Mouse (Mus musculus) cerebellum, adult 18-20 months (tissue): ENCODE data around the gene D10Jhu81e.
"Not testable (repeated sequence)": the region's sequence is repeated elsewhere in the genome, so short reads cannot be mapped to it uniquely, and the experiment has no call there.

Experiments
- DNase-seq, 2 experiments: peaks; one replicate each; pipeline ENCODE4 v3.0.0; 2021

The D10Jhu81e gene

GRCm38 (mm10) chr10:78127931-78128330 is 41.7 kb downstream of the D10Jhu81e start:
- no peak for DNase-seq

- DNase-seq: no peak
Observed at GRCm38 (mm10) chr10:78127046-78127870, 42.3 kb downstream of the D10Jhu81e start.

DNA sequence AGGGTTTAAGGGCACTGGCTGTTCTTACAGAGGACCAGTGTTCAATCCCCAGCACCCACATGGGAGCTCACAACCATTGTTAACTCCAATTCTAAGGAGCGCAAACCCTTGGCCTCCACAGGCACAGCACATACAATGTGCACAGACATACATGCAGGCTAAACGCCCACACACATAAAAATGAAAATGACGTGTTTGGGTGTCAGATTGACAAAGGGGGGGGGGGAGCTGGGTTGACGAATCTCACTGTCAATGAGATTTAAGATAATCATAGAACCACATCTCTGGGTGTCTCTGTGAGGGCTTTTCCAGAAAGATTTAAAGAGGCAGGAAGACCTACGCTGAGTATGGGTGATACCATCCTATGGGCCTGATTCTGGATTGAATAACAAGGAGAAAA is 43.3 kb downstream of the D10Jhu81e start:
- DNase-seq: no peak

- not testable (repeated sequence) for DNase-seq
Observed at GRCm38 (mm10) chr10:78125061-78125460, 44.5 kb downstream of the D10Jhu81e start.

- DNase-seq: not testable (repeated sequence)
Observed at GRCm38 (mm10) chr10:78124137-78124536, 45.4 kb downstream of the D10Jhu81e start.

GRCm38 (mm10) chr10:78119422-78119821 is 50.2 kb downstream of the D10Jhu81e start:
- no peak for DNase-seq

DNA sequence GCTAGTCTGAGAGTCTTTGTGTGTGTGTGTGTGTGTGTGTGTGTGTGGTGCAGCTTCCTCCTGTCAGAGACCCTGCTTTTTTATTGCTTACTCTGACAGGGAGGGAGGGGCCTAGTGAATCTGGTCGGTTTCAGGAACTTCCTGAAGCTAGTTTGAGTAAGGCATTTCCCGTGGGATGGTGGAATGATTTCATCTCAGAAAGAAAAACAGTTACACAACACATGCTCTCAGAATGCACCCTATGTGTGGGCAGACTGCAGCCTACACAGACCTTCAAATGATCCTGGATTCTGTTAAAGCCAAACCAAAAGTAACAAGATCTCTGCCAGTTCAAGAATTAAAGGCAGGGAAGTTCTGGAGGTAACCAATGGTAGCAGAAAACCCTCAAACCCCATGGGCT is 54.4 kb downstream of the D10Jhu81e start:
- no peak for DNase-seq

- DNase-seq: no peak
Observed at GRCm38 (mm10) chr10:78114521-78115092, 55.0 kb downstream of the D10Jhu81e start.
